Mouse (Mus musculus) spleen, embryonic (tissue): ENCODE data around the gene Eaf2.
"Not testable (repeated sequence)": the region's sequence is repeated elsewhere in the genome, so short reads cannot be mapped to it uniquely, and the experiment has no call there.

ENCODE experiments used
- CTCF ChIA-PET: fragments of 350-600 bp; sonication (Branson Sonifier 250); formaldehyde crosslinking; loops from one replicate; lab custom pipeline; 2022; lab: Charles Lee

The Eaf2 gene

DNA sequence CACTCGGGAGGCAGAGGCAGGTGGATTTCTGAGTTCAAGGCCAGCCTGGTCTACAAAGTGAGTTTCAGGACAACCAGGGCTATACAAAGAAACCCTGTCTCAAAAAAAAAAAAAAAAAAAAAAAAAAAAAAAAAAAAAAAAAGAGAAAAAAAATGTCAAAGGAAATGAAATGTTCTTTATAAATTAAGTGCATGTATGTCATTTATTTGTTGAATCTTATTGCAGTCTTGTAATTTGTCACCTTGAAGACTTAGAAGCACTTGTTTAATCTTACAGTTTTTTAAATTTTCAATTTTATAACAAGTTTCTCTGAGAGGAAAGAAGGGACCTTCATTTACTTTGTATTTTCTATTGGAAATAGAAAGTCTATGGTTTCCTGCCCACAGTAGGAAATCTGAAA lies 27.9 kb downstream of the Eaf2 start:
- CTCF ChIA-PET, result not testable (repeated sequence)

DNA sequence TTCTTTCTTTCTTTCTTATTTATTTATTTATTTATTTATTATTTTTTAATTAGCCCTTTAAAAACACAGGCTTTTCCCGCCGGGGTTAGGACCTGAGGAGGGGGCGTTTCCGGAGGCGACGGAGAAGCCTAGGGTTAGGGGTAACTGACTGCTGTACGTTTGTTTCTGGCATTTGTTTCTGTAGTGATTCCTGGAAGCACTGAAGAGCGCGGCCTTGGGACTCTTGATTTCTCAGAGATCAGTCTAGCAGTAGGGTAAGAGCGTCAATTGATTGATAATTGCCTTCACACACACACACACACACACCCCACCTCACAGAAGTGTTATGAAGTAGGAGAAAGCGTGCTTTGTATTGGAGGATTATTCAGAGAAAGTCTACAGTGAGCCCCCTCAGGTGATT lies 46.0 kb downstream of the Eaf2 start:
- CTCF ChIA-PET, result interaction anchor here (0.6 kb wide), 1 partner anchor 826 kb away, joined by 3 read pairs; no protein-coding TSS in a partner anchor

DNA sequence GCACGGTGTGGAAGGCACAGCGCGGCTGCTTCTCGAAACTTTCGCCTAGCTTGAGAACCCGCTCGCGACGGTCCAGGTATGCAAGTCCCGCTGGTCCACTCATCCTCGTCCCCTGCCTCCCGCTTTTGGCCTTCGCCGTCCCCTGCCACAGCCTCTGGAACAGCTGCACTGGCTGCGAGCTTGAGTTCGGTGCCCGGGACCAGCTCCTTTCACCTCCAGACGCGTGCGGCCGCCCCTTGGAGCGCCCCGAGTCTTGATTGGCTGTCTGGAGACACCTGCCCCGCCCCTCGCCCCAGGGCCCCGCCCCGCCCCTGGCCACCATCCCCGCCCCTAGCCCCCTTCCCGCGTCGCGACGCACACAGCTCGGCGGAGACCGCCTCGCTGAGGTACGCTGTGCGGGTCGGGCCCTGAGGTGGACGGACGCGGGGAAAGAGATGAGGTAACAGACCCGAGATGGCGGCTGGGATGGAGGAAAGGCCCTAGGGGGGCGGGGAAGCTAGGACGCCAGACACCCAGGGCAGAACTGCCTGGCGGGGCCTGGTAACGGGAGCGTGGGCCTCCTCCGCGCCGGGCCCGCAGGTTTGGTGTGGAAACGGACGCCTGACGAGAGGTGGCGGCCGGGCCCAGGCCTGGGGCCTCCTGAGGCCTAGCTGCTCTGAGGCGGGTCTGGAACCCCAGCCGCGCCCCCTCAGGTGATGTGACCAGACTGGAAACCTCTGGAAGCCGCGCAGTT lies 46.6 kb downstream of the Eaf2 start, which contains the start of gene Iqcb1:
Gene Iqcb1 (plus strand): TSS at position 332 of the 733 bp plus-strand sequence.
- CTCF ChIA-PET, result interaction anchor here (0.6 kb wide), 1 partner anchor 826 kb away, joined by 3 read pairs; no protein-coding TSS in a partner anchor

- CTCF ChIA-PET, result no interaction called here
Measured at GRCm38 (mm10) chr16:36827611-36828053, 47.2 kb downstream of the Eaf2 start.

DNA sequence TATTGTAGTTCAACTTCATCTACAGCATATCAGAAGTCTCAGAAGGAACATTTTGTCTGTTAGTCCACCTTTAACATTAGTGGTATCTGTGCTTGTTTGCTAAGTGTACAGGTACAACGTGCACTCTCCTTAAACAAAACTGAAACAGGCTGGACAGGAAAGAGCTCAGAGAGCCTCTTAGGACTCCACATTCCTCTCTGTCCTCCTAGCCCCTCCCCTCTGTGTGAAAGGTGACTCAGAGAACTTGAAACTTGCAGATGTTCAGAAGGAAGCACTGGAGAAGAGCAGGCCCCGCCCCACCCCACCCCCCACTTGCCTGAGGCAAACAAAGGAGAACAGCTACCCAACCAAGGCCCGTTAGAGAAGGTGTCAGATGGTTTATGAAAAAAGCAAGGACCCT lies 53.3 kb downstream of the Eaf2 start:
- CTCF ChIA-PET, result interaction anchor here (0.7 kb wide), 1 partner anchor 196 kb away, joined by 5 read pairs; no protein-coding TSS in a partner anchor

- CTCF ChIA-PET, result no interaction called here
Measured at GRCm38 (mm10) chr16:36820747-36821146, 54.1 kb downstream of the Eaf2 start.

- CTCF ChIA-PET, result no interaction called here
Measured at GRCm38 (mm10) chr16:36820016-36820415, 54.8 kb downstream of the Eaf2 start.

DNA sequence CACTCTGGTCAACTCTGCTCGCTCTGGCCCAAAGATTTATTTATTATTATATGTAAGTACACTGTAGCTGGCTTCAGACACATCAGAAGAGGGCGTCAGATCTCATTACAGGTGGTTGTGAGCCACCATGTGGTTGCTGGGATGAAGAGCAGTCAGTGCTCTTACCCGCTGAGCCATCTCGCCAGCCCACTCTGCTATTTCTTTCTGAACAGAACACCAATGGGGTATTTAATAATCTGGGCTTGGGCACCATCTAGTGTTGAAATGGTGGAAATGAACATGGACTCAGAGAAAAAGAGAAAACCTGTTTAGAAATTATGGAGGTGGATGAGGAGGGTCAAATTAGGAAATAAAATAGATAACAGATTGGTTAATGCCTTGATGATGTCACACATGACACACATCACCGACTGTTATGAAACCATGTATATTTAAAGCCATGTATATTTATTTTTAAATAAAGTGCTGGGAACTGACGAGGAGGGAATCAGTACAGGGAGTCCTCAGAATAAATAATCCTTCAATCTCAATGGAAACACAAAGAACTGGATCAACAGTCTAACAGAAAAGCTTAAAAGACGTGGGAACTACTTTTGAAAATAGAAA lies 57.4 kb downstream of the Eaf2 start:
- CTCF ChIA-PET, result interaction anchor here (0.6 kb wide), 1 partner anchor 161 kb away, joined by 3 read pairs; no protein-coding TSS in a partner anchor

GRCm38 (mm10) chr16:36816916-36817315 lies 57.9 kb downstream of the Eaf2 start:
- CTCF ChIA-PET, result no interaction called here

- CTCF ChIA-PET, result no interaction called here
Measured at GRCm38 (mm10) chr16:36813680-36814079, 61.1 kb downstream of the Eaf2 start.

DNA sequence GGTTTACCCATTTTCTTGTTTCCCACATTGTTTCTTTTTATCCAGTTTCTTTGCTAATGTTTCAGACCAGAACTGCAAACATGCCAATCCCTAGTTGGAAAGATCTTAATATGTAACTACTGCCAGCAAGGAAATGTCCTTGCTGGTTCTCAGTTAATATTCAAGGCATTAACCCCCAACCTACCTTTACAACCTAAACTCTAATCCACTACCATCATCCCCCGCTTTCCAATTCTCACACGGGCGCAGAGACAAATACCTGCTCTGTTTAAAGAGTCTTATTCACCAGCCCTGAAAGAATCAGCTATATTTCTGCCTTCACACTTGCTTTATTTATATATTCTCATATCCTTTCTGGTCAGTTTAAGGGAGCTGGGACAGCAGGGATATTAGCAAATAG lies 66.2 kb downstream of the Eaf2 start:
- CTCF ChIA-PET, result no interaction called here

- CTCF ChIA-PET, result interaction anchor here (0.8 to 1.1 kb wide), 2 partner anchors 9 to 10 kb away, joined by 3 read pairs; no protein-coding TSS in a partner anchor
Measured at GRCm38 (mm10) chr16:36802361-36802760, 72.4 kb downstream of the Eaf2 start.

DNA sequence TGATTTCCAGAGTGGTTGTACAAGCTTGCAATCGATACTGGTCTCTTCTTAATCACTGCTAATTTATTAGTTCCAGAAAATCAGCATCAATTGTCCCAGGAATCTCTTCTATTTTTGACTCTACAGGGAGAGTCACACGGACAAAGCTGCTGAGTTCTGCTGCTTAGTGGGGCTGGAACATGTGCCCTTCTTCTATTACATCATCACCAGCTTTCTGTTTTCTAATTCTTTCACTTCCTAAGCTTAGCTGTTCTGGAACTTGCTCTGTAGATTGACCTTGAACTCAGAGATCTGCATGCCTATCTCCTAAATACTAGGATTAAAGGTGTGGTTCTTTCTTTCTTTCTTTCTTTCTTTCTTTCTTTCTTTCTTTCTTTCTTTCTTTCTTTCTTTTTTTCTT lies 76.5 kb downstream of the Eaf2 start:
- CTCF ChIA-PET, result interaction anchor here (0.7 kb wide), 1 partner anchor 120 kb away, joined by 6 read pairs; no protein-coding TSS in a partner anchor

- CTCF ChIA-PET, result no interaction called here
Measured at GRCm38 (mm10) chr16:36794976-36795375, 79.8 kb downstream of the Eaf2 start.

DNA sequence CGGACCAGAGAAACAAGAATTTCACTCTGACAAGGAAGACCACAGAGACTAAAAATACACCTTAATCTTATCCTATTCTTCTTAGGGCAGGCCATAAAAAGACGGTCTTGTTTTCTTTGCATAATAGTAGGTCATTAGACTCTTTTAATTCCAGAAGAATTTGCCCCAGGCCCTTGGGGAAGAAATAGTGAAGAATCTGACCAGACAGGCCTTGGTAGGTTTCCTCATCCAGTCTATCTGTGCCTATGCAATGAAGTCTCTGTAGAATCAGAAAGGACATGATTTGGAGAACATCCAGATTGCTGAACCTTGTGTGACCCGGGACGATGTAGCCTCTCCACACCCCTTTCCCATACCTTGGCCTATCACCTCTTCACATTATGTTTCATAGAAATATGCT lies 84.6 kb downstream of the Eaf2 start:
- CTCF ChIA-PET, result no interaction called here

GRCm38 (mm10) chr16:36786466-36786865 lies 88.3 kb downstream of the Eaf2 start:
- CTCF ChIA-PET, result no interaction called here

DNA sequence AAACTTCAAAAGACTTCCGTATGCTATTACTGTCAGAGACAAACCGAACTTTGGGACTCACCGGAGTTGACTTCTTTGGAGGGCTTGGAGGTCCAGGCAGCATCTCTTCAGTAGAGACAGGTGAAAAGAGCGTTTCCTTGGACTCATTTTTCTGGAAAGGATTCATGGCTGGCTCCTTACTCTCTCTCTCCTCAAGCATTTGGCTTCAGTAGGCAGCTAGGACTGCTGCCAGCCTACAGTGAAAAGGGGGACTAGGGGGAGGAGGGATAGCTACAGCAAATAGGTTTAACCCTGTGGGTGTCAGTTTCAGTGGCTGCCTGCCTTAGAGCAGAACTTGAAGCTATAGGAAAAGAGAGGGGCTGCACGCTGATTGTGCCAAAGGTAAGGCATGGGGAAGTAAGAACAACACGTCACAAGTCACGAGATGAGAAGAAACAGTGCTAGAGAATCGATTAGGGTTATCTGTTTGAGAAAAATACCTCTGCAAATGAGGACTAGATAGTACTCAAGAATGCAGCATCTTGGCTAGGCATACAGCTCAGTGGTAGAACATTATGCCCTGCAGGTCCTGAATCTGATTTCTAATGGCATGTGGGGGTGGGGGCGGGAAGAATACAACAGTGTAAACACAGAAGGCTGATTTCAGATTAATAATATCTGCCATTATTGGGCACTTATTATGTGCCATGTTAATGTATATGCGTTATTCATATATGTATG lies 90.0 kb downstream of the Eaf2 start, which contains the start of gene Slc15a2:
Gene Slc15a2 (minus strand): TSS at position 369 of the 720 bp plus-strand sequence.
- CTCF ChIA-PET, result no interaction called here

DNA sequence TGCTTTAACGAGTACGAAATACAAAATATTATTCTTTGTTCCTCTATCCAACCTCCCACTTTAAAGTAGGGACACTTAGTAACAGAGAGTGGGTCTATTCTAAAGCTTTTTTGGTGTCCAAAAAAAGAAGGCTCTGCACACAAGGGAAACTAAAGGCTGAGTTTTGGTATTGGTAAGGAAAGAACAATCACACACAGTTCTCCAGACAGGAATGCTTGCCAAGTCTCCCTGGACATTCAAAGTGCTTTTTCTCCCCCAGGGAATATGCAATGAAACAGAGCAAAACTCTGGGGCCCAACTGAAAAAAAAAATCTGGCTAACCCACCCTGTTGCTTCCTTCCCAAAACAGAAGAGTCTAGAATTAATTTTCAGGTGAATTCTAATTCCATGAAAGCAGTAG lies 90.7 kb downstream of the Eaf2 start:
- CTCF ChIA-PET, result no interaction called here

GRCm38 (mm10) chr16:36775658-36776057 lies 99.1 kb downstream of the Eaf2 start:
- CTCF ChIA-PET, result no interaction called here

- CTCF ChIA-PET, result no interaction called here
Measured at GRCm38 (mm10) chr16:36772996-36773395, 101.8 kb downstream of the Eaf2 start.

- CTCF ChIA-PET, result no interaction called here
Measured at GRCm38 (mm10) chr16:36771703-36772102, 103.1 kb downstream of the Eaf2 start.

GRCm38 (mm10) chr16:36771244-36771643 lies 103.6 kb downstream of the Eaf2 start:
- CTCF ChIA-PET, result no interaction called here
